Mouse (Mus musculus) heart, adult 2 months (tissue): ENCODE measurements around the gene Map3k4.

Experiments used
- CTCF ChIP-seq: fragments of 200-600 bp; IDR thresholded peaks from 2 replicates; pipeline ENCODE4 v1.8.1; 2022; ENCODE audit warnings: antibody characterized with exemption, mild to moderate bottlenecking, moderate library complexity
- EP300 ChIP-seq: fragments of 200-500 bp; IDR thresholded peaks from 2 replicates; pipeline ENCODE4 v1.6.1; 2011; ENCODE audit warnings: low read depth, low read length, control low read depth; ENCODE audit not compliant: insufficient read depth
- POLR2A ChIP-seq: fragments of 200-500 bp; IDR thresholded peaks from 2 replicates; pipeline ENCODE4 v1.6.1; 2011; ENCODE audit warnings: mild to moderate bottlenecking, low read depth, low read length, control low read depth; ENCODE audit not compliant: insufficient read depth

- 0 out of 2 replicates have a peak, but pooled peaks have one; percentile 8 for TF ChIP-seq EP300
- TF ChIP-seq POLR2A: no peak
- TF ChIP-seq CTCF: no peak
Measured at GRCm38 (mm10) chr17:12259957-12260356, 58.6 kb downstream of the Map3k4 start.
